Mouse (Mus musculus): ENCODE measurements around the gene Zfyve28.

The Zfyve28 gene

DNA sequence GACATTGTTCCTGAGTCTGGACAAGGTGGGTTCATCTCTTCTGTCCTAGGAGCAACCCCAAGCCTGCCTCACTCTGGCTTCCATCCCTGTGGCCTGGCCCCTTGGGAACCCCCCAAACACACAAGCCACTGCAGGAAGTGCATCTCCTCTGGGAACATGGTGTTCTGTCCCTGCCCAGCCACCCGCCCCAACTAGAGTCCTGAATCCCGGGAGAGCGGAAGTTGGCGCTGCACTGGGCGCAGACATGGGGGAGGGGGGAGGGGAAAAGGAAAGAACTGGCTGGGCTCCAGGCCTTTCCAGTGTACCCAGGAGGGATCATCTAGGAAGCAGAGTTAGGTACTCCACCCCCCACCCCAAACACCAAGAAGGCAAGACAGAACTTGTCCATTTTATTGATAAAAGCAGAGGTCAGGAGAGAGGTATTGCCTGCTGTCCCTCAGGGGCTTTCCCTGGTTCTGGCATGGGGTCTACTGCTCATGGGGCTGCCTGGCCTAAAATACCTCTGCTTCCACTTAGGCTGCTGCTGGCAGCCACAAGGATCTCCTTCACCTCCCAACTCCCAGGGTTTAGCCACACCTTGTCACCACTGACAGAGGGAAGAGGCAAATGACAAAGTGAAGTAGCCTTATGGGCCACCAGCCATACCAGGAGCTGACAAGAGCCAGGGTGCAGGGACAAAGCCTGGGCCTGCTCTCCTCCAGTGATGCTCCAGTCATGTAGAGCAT, 104.9 kb downstream of the Zfyve28 start:
- peak; percentile 8 to 9 for DNase-seq (ENCODE audit: low spot score in 2 of 2)

- DNase-seq (ENCODE audit: low spot score in 2 of 2): peak; percentile 3 to 5
These were observed 105.8 kb downstream of the Zfyve28 start for GRCm38 (mm10) chr5:34182486-34182885.

- peak in 1 of 2 experiments; percentile 2 for DNase-seq (ENCODE audit: low spot score in 2 of 2)
These were observed 110.4 kb downstream of the Zfyve28 start for GRCm38 (mm10) chr5:34177821-34178220.

- peak in 1 of 2 experiments; percentile 3 for DNase-seq (ENCODE audit: low spot score in 2 of 2)
These were observed 111.2 kb downstream of the Zfyve28 start for GRCm38 (mm10) chr5:34177091-34177490.

DNA sequence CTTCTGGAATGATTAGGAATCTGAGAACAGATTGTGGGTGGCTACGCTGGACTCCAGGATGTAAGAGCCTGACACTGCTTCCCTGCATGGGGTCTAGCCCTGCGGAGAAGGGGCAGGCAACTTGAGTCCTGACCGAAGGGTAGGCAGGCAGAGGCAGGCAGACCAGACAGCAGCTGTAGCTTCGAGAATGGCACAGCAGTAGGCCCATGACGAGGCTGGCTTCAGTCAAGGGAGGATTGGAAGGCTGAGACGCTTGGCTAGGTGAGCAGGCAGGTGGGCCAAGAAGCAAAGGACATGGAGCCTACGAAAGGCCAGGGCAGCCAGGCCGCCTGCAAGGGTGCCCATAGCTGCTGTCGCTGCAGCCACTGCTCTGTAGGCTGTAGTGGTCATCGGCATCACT, 111.6 kb downstream of the Zfyve28 start:
- DNase-seq (ENCODE audit: low spot score in 2 of 2): no peak

DNA sequence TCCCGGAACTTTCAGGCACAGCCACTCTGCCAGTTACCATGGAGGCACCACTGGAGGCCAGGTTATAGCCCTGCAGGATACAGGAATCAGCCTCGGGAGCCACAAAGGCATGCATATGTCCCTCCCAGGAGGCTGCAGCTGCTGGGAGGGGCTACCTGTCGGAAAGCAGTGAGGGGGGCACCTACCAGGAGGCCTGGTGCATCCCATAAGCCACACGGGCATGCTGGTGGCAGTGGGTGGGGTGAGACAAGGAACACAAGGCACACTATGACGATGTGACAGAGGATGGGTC, 112.9 kb downstream of the Zfyve28 start:
- peak in 1 of 2 experiments; percentile 3 for DNase-seq (ENCODE audit: low spot score in 2 of 2)

- no peak for DNase-seq (ENCODE audit: low spot score in 2 of 2)
These were observed 113.5 kb downstream of the Zfyve28 start for GRCm38 (mm10) chr5:34174550-34175402.

DNA sequence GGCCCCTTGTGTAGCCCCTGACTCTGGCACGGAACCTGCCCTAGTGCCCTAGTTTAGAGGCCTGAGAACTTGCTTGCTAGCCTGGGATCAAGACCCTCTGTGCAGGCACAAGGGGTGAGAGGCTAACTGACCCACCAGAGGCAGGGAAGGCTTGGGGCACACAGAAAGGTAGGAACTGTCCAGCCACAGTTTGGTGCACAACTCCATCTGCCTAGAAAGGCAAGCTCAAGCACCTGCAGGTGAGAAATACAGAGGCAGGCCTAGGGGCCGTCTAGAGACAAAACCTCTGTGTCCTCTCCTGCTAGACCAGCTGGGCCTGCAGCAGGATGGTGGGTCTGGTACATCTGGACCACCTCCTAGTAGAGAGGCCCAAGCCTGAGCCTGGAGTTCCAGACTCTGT, 114.2 kb downstream of the Zfyve28 start:
- DNase-seq (ENCODE audit: low spot score in 2 of 2): no peak

DNA sequence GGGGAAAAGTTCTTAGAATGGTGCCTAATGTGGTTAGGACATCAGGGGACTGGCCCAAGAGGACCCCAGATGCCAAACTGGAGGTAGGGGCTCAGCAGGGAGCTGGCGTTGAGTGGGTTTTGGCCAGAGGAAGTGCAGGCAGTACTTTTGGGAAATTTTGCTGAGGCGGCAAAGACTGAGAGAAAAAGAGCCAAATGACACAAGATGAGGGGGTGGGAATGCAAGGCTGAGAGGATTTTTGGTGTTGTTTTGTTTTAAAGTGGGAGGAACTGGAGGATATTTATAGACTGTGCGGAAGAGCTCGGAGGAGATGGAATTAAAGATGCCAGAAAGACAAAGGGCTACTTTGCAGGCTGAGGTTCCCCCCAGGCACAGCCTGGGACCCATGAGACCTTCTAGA, 117.5 kb downstream of the Zfyve28 start:
- no peak for DNase-seq (ENCODE audit: low spot score in 2 of 2)

GRCm38 (mm10) chr5:34169954-34170353, 118.3 kb downstream of the Zfyve28 start:
- DNase-seq (ENCODE audit: low spot score in 2 of 2): no peak

GRCm38 (mm10) chr5:34168950-34169891, 119.0 kb downstream of the Zfyve28 start, which contains the start of the genes Poln and Haus3:
Gene Poln, minus strand, starts transcription at chr5:34169448.
Gene Haus3, minus strand, starts transcription at chr5:34169527.
- DNase-seq (ENCODE audit: low spot score in 2 of 2): peak; percentile 97

GRCm38 (mm10) chr5:34167857-34168256, 120.4 kb downstream of the Zfyve28 start:
- no peak for DNase-seq (ENCODE audit: low spot score in 2 of 2)

- no peak for DNase-seq (ENCODE audit: low spot score in 2 of 2)
These were observed 122.5 kb downstream of the Zfyve28 start for GRCm38 (mm10) chr5:34165793-34166192.

DNA sequence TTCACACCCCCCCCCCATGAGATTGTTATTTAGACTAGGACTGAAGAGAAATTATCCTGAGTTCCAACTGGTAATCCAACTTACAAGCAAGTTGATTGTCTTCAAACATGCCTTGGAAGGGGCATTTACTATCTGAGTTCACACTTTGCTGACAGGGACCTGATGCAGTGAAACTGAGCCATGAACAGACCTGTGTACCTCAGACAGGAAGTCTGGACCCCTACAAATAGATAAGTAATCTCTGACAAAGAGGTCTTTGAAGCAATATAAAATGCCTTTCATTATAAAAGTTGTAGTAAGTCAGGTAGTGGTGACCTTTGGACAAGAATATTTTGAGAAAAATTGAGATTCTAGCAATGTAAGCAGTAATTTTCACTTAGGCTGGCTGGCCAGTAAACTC, 139.8 kb downstream of the Zfyve28 start:
- no peak for DNase-seq (ENCODE audit: low spot score in 2 of 2)

GRCm38 (mm10) chr5:34147554-34147953, 140.7 kb downstream of the Zfyve28 start:
- no peak for DNase-seq (ENCODE audit: low spot score in 2 of 2)

All from frontal cortex, postnatal 14 days (tissue).